Mouse (Mus musculus): ENCODE measurements at regions not wholly inside any gene's neighbourhood (a gene's known extent, or its start where the extent isn't known, plus 50 kb on each side); places are given as distances from the start of the nearest gene placed in this dataset.

DNA sequence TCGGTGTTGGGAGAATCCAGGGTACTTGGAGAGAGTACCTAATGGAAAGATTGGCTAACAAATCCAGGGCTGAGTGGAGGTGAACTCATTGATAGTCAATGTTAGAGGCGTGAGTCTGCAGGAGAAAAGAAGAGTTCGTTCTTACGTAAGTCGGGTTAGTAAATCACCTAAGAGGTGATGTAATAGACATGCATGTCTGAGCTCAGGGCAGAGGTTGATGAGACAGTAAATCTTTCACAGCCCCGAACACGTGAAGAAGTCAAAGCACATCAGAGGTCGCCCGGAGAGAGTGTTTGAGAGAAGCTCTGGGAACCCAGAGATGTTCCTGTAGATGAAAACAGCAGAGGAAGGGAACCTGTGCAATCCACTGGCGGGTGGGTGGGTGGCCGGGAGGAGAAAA, 76.2 kb upstream of the Prdm1 start:
- intact Hi-C loops (cut with DNase I) = no loop called here
- DNase-seq = no peak

DNA sequence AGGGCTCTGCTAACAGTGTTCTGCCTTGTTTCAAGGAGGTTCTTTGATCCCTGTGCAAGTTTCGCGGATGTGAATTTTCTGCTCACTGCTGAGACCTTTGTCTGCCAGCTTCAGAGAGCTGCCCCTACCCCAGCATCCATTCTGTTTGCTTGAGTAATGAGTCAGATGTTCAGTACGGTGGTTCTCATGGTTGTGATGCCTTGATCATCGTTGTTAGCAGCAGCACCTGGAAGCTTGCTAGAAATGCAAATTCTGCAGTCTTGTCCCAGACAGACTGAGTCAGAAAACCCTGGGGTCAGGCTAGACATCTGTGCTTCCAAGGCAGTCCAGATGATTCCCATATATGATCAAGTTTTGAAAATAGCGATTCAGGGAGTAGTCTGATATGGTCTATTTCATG, 75.2 kb upstream of the Prdm1 start:
- no peak for DNase-seq
- intact Hi-C loops (cut with DNase I) = no loop called here

DNA sequence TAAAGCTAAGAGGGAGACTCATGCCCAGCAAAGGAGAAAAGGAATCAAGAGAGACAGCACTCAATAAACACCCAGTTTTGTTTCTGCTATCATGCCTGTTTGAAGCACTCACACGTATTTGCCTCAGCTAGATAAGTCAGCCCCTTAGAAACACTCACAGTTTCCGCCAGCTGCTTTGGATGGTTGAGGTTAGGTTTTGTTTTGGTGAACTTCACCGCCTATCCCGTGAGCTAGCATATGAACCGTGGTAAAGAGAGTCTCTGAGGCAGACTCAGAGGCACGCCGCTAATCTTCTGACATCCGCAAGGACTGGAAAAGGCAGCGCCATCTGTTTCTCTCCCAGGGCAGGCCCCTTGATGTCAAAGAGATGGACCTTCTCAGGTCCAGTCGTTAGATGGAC, 73.2 kb upstream of the Prdm1 start:
- DNase-seq = no peak
- intact Hi-C loops (cut with DNase I) = no loop called here

DNA sequence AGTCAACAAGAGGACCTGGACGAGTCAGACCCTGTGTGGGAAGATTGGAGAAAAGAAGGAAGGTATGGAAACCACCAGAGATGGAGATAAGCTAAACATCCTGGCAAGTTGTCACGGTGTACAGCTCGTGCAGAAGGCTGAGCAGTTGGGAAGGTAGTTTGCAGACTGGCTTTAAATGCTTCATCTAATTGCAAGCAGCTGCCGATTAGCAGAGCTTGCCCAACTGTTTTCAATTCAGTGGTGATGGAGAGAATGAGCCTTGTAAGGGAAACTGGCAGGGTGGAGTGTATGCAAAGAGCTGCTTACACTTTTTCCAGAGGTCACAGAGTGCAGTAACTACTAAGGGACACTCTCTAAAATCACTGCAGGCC, 71.6 kb upstream of the Prdm1 start:
- intact Hi-C loops (cut with DNase I) = no loop called here

DNA sequence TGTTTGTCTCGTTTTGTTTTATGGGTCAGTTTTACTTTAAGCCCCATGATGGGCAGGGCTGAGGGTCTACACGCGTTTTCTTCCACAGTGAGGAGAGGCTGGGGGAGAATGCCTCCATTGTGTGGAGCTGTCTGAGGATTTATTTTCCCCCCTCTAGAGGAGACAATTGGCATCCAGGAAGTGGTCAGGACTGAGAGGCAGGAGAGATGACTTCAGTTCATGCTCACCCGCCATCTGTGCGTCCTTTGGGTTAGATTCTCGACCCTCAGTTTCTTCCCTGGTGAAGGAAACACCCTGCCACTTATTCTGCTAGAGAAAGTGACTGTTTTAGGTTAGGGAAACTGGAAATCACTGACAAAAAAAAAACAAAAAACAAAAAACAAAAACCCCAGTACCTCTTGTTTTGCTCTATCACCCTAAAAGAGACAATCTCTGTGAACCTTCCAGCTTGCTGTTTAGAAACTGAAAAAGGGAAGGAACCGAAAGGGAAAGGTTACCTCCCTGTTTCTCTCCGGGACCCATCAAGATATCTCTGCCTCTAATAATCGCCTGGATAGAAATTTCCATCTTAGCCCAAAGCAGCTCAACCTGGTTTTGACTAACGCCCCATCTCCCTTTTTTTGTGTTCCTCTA, 71.1 kb upstream of the Prdm1 start:
- intact Hi-C loops (cut with DNase I) = no loop called here
- no peak for DNase-seq

More for the DNA sequence above, 71.6 kb upstream of the Prdm1 start:
- DNase-seq = no peak

DNA sequence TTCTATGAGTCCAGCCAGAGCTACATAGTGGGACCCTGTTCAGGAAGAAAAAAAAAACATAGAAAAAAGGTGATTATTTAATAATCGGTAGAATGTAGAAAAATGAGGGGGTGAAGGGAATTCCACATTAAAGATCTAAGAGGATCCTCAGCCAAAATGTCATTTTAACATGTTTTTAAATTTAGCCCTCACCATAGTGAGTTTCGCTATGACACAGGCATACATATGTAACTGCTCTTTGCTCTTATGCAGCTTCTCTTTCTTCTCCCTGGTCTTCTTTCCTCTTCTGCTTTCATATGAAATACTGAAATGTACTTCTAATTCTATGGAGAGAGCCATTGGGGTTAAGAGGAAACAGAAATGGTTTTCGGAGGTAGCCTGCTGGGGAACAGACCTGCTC, 70.3 kb upstream of the Prdm1 start:
- intact Hi-C loops (cut with DNase I) = no loop called here

DNA sequence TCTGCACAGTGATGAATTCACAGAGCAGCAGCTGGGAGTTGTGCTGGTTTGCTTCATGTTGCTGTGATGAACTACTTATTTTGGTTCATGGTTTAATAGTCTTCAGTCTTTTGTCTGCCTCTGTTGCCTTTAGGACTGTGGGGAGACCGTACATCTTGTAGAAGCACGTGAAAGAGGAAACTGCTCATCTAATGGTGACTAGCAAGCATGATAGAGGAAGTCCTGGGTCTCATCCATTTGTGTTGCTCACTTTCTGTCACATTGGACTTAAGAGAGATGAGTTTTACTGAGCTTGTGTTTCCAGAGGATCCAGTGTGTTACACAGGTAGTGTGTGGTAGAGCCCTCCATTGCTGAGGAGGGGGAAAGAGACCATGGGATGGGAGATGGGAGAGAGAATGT, 67.6 kb upstream of the Prdm1 start:
- intact Hi-C loops (cut with DNase I) = no loop called here
- no peak for DNase-seq

More for the DNA sequence above, 70.3 kb upstream of the Prdm1 start:
- DNase-seq = no peak

DNA sequence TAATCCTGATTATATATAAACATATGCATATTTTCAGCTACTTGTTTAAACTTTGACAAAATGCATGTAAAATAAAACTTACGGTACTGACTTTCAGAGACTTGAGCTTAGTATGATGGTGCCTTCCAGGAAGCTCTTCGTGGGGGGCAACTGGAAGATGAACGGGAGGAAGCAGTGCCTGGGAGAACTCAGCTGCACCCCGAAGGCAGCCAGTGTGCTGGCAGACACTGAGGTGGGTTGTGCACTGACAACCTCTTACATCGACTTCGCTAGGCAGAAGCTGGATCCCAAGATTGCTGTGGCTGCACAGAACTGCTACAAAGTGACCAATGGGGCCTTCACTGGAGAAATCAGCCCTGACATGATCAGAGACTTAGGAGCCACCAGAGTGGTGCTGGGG, 61.5 kb upstream of the Prdm1 start:
- DNase-seq = no peak
- intact Hi-C loops (cut with DNase I) = no loop called here

DNA sequence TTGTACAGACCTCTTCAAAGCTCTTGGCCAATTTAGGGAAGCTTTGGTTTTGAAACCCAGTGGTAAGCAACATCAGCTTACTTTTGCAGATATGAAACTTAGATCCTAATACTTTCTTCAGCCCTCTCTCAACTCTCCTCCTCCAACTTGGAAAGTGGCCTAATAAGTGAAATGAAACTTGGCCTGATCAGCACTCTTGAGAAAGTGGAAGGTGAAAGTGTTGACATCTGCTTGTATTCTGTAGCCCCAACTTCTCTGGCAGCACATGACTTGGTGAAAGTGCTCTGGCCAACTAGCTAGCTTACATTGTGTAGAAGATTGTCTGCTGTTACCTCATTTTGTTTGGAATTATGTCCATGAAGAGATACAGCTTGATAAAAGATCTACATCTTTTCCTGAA, 61.1 kb upstream of the Prdm1 start:
- DNase-seq = no peak
- intact Hi-C loops (cut with DNase I) = no loop called here

DNA sequence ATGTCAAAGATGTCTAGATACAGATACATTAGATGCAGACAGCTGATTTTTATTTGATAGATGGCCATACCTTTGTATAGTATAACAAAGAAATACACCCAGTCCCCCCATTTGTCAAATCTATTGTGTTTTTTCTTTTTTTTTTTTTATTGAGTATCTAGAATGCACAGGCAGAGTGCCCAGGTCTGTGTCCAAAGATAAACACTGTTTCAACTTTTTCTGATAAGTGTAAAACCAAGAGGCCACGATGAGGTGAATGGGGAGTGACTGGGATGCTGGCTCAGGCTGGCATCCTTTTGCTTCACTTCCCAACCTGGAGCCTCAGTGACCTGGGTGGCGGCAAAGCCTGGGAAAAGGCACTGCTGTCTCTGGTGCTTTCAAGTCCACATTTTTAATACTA, 54.4 kb upstream of the Prdm1 start:
- intact Hi-C loops (cut with DNase I) = no loop called here
- no peak for DNase-seq

Small RNA genes in the stretch of these regions (microRNA-seq; reads per million reads assigned to microRNA genes)
- gene Gm24271 (ENCODE audit: borderline number of aligned reads in 2 of 2) = 0 reads per million in 2 experiments

Data from heart, postnatal 36 days (tissue).